Mouse (Mus musculus) common myeloid progenitor, adult 5-6 weeks (primary cell): ENCODE measurements around the gene Ngb. TPM values are rescaled to one million over a fixed set of nuclear protein-coding genes. Genes with fewer than 3 reads are reported as not detected.

Experiments
- ATAC-seq: replicated peaks from 2 replicates; pipeline ENCODE4 v1.8.0; 2016; ENCODE audit warnings: low read depth, mild to moderate bottlenecking, moderate TSS enrichment, inconsistent platforms; ENCODE audit not compliant: poor library complexity, severe bottlenecking
- total RNA-seq: library from RNA; stranded (forward); fragments of 200-1000, 187-1606 nt; gene quantifications from 2 replicates; pipeline ENCODE4 v1.2.3, GENCODE M21; 2017

Ngb gene
- total RNA-seq, result not detected in 2 replicates

- ATAC-seq, result no peak; the same call in 1 of the 2 replicates
Measured at GRCm38 (mm10) chr12:87102165-87102631, at the start of gene Ngb. Ngb (minus strand) TSS chr12:87102539.

GRCm38 (mm10) chr12:87149471-87149870 lies 47.1 kb upstream of the Ngb start:
- no peak for ATAC-seq

GRCm38 (mm10) chr12:87148136-87148535 lies 45.8 kb upstream of the Ngb start:
- ATAC-seq, result no peak

GRCm38 (mm10) chr12:87147395-87148089 lies 45.2 kb upstream of the Ngb start, which contains the start of gene Pomt2:
Pomt2 (minus strand) TSS chr12:87147968.
- peak; percentile 93 for ATAC-seq

GRCm38 (mm10) chr12:87146966-87147365 lies 44.6 kb upstream of the Ngb start, which contains the start of gene Gstz1:
Gstz1 (plus strand) TSS chr12:87147165.
- peak; percentile 86 for ATAC-seq

- ATAC-seq, result no peak
Measured at GRCm38 (mm10) chr12:87142156-87142555, 39.8 kb upstream of the Ngb start.

GRCm38 (mm10) chr12:87138768-87139167 lies 36.4 kb upstream of the Ngb start:
- no peak for ATAC-seq

GRCm38 (mm10) chr12:87138342-87138701 lies 36.0 kb upstream of the Ngb start:
- ATAC-seq, result no peak

GRCm38 (mm10) chr12:87137439-87138341 lies 35.4 kb upstream of the Ngb start:
- no peak for ATAC-seq

GRCm38 (mm10) chr12:87132784-87133183 lies 30.4 kb upstream of the Ngb start:
- no peak for ATAC-seq

GRCm38 (mm10) chr12:87132210-87132609 lies 29.9 kb upstream of the Ngb start:
- ATAC-seq, result 0 out of 2 replicates have a peak, but pooled peaks have one; percentile 39

- peak; percentile 65 for ATAC-seq
Measured at GRCm38 (mm10) chr12:87131619-87132018, 29.3 kb upstream of the Ngb start.

- ATAC-seq, result no peak
Measured at GRCm38 (mm10) chr12:87131181-87131580, 28.8 kb upstream of the Ngb start.

- no peak for ATAC-seq
Measured at GRCm38 (mm10) chr12:87130224-87130623, 27.9 kb upstream of the Ngb start.

GRCm38 (mm10) chr12:87127256-87127655 lies 24.9 kb upstream of the Ngb start:
- no peak for ATAC-seq

- ATAC-seq, result no peak; the same call in 1 of the 2 replicates
Measured at GRCm38 (mm10) chr12:87121918-87122589, 19.7 kb upstream of the Ngb start.

- ATAC-seq, result no peak
Measured at GRCm38 (mm10) chr12:87107357-87107977, 5.1 kb upstream of the Ngb start.

GRCm38 (mm10) chr12:87104796-87105195 lies 2.5 kb upstream of the Ngb start:
- no peak for ATAC-seq

- ATAC-seq, result no peak
Measured at GRCm38 (mm10) chr12:87103471-87103870, 1.1 kb upstream of the Ngb start.

- no peak for ATAC-seq
Measured at GRCm38 (mm10) chr12:87100331-87100730, 2.0 kb downstream of the Ngb start.
